In genomic region chr15:27259854-27260191, GRCm38 (mm10) we compare ENCODE assay signal across 33 mouse cellular contexts.
"Had no signal": no experiment of that assay in that cellular context is flagged by ENCODE, and none has a peak within 500 bp of the region (broad histone marks: within the 10 kb centered on the region; RNA-seq: fewer than 3 reads in every experiment).

No protein-coding gene starts in this region.

- ATAC-seq: liver, embryonic 12.5 days; liver, postnatal 0 days; lung, postnatal 0 days; midbrain, embryonic 13.5 days; midbrain, embryonic 15.5 days; midbrain, embryonic 16.5 days had no signal

- H3K27me3 ChIP-seq: limb, embryonic 12.5 days; limb, embryonic 13.5 days; limb, embryonic 15.5 days; liver, embryonic 12.5 days; liver, embryonic 13.5 days; liver, embryonic 15.5 days; lung, embryonic 15.5 days; megakaryocyte, embryonic 14.5 days; midbrain, embryonic 12.5 days; midbrain, embryonic 13.5 days; midbrain, embryonic 15.5 days; neural tube, embryonic 12.5 days; neural tube, embryonic 13.5 days had no signal

- H3K4me1 ChIP-seq: limb, embryonic 10.5 days; limb, embryonic 12.5 days; limb, embryonic 13.5 days; limb, embryonic 15.5 days; liver, embryonic 12.5 days; liver, embryonic 13.5 days; liver, embryonic 15.5 days; lung, embryonic 15.5 days; megakaryocyte, embryonic 14.5 days; midbrain, embryonic 10.5 days; midbrain, embryonic 12.5 days; midbrain, embryonic 13.5 days; midbrain, embryonic 15.5 days; neural tube, embryonic 12.5 days; neural tube, embryonic 13.5 days had no signal

- H3K9ac ChIP-seq: limb, embryonic 12.5 days; limb, embryonic 13.5 days; limb, embryonic 15.5 days; liver, embryonic 12.5 days; liver, embryonic 13.5 days; liver, embryonic 14.5 days; liver, embryonic 15.5 days; liver, postnatal 0 days; lung, embryonic 14.5 days; lung, embryonic 15.5 days; midbrain, embryonic 12.5 days; midbrain, embryonic 13.5 days; midbrain, embryonic 15.5 days; neural tube, embryonic 12.5 days; neural tube, embryonic 13.5 days had no signal

- H3K9me3 ChIP-seq: limb, embryonic 10.5 days; limb, embryonic 12.5 days; limb, embryonic 13.5 days; limb, embryonic 15.5 days; liver, embryonic 12.5 days; liver, embryonic 13.5 days; liver, embryonic 15.5 days; lung, embryonic 15.5 days; midbrain, embryonic 10.5 days; midbrain, embryonic 12.5 days; midbrain, embryonic 13.5 days; midbrain, embryonic 15.5 days; neural tube, embryonic 12.5 days; neural tube, embryonic 13.5 days had no signal

- H3K27ac ChIP-seq: limb, embryonic 10.5 days; limb, embryonic 12.5 days; limb, embryonic 13.5 days; limb, embryonic 15.5 days; liver, embryonic 12.5 days; liver, embryonic 13.5 days; liver, embryonic 14.5 days; liver, embryonic 15.5 days; lung, embryonic 15.5 days; macrophage; midbrain, embryonic 10.5 days; midbrain, embryonic 12.5 days; midbrain, embryonic 13.5 days; midbrain, embryonic 15.5 days; neural tube, embryonic 12.5 days; neural tube, embryonic 13.5 days had no signal

- H3K36me3 ChIP-seq: limb, embryonic 10.5 days; limb, embryonic 12.5 days; limb, embryonic 13.5 days; limb, embryonic 15.5 days; liver, embryonic 12.5 days; liver, embryonic 13.5 days; liver, embryonic 15.5 days; lung, embryonic 15.5 days; midbrain, embryonic 10.5 days; midbrain, embryonic 12.5 days; midbrain, embryonic 13.5 days; midbrain, embryonic 15.5 days; neural tube, embryonic 12.5 days; neural tube, embryonic 13.5 days had no signal

- H3K4me3 ChIP-seq: limb, embryonic 10.5 days; limb, embryonic 12.5 days; limb, embryonic 13.5 days; limb, embryonic 15.5 days; liver, embryonic 12.5 days; liver, embryonic 13.5 days; liver, embryonic 15.5 days; lung, embryonic 15.5 days; megakaryocyte, embryonic 14.5 days; midbrain, embryonic 10.5 days; midbrain, embryonic 12.5 days; midbrain, embryonic 13.5 days; midbrain, embryonic 15.5 days; myocyte; neural tube, embryonic 12.5 days; neural tube, embryonic 13.5 days had no signal

- DNase-seq: left cerebral cortex, postnatal 4 days; liver; liver, embryonic 13.5 days; liver, postnatal 0 days; lung, adult 18-20 months; lung, adult 2 months; lung, embryonic 14.5 days; lung, postnatal 10 days; lung, postnatal 14 days; lung, postnatal 36 days; lung, postnatal 4 days; midbrain, embryonic 14.5 days had no signal

- H3K4me2 ChIP-seq: limb, embryonic 12.5 days; limb, embryonic 13.5 days; limb, embryonic 15.5 days; liver, embryonic 11.5 days; liver, embryonic 12.5 days; liver, embryonic 13.5 days; liver, embryonic 15.5 days; lung, embryonic 14.5 days; lung, embryonic 15.5 days; midbrain, embryonic 11.5 days; midbrain, embryonic 12.5 days; midbrain, embryonic 13.5 days; midbrain, embryonic 15.5 days; neural tube, embryonic 12.5 days; neural tube, embryonic 13.5 days had no signal
